Mouse (Mus musculus) heart, adult 2 months (tissue): Measurements from ENCODE around the gene Setmar. TPM values are rescaled to one million over a fixed set of nuclear protein-coding genes. Genes with fewer than 3 reads are reported as not detected.
A peak's percentile ranks its signal among the peaks of the same experiment; 100 is the strongest.

Experiments
- DNase-seq, 2 experiments: peaks; one replicate each; pipeline ENCODE4 v3.0.0; 2021
- H3K27ac ChIP-seq: fragments of 200-600 bp; 2 replicates; pipeline ENCODE4 v1.8.1; 2022
- H3K27me3 ChIP-seq: fragments of 200-500 bp; 2 replicates; pipeline ENCODE4 v1.6.1; 2012; ENCODE audit warnings: mild to moderate bottlenecking, low read length, inconsistent platforms, mixed read lengths; ENCODE audit not compliant: control insufficient read depth, insufficient read depth
- H3K36me3 ChIP-seq: fragments of 200-500 bp; 2 replicates; pipeline ENCODE4 v1.6.1; 2012; ENCODE audit warnings: low read length, inconsistent platforms; ENCODE audit not compliant: control insufficient read depth, insufficient read depth
- H3K4me1 ChIP-seq: fragments of 200-500 bp; 2 replicates; pipeline ENCODE4 v1.6.1; 2011; ENCODE audit warnings: low read length; ENCODE audit not compliant: control insufficient read depth, insufficient read depth
- H3K4me3 ChIP-seq: fragments of 200-600 bp; 2 replicates; pipeline ENCODE4 v1.8.1; 2022
- H3K79me2 ChIP-seq: fragments of 200-500 bp; replicated peaks from 2 replicates; pipeline ENCODE4 v1.6.1; 2012; ENCODE audit warnings: mild to moderate bottlenecking, inconsistent platforms, low read length, moderate library complexity, mixed read lengths; ENCODE audit not compliant: control insufficient read depth, insufficient read depth
- H3K9ac ChIP-seq: fragments of 200-500 bp; 2 replicates; pipeline ENCODE4 v1.6.1; 2012; ENCODE audit warnings: low read depth, mild to moderate bottlenecking, control low read depth, inconsistent platforms, low read length, mixed read lengths
- CTCF ChIP-seq: fragments of 200-600 bp; IDR thresholded peaks from 2 replicates; pipeline ENCODE4 v1.8.1; 2022; ENCODE audit warnings: antibody characterized with exemption, mild to moderate bottlenecking, moderate library complexity
- EP300 ChIP-seq: fragments of 200-500 bp; IDR thresholded peaks from 2 replicates; pipeline ENCODE4 v1.6.1; 2011; ENCODE audit warnings: low read depth, low read length, control low read depth; ENCODE audit not compliant: insufficient read depth
- POLR2A ChIP-seq: fragments of 200-500 bp; IDR thresholded peaks from 2 replicates; pipeline ENCODE4 v1.6.1; 2011; ENCODE audit warnings: mild to moderate bottlenecking, low read depth, low read length, control low read depth; ENCODE audit not compliant: insufficient read depth
- WGBS: fragments of 180-500 bp; shearing (Covaris S2); methylation state at CpG from one replicate; pipeline ENCODE4 v1.1.7; 2018; 5-methylcytosine and 5-hydroxymethylcytosine counted together
- intact Hi-C: fragments of 180-260 bp; cut with DNase I; formaldehyde crosslinking; loops from one replicate; pipeline ENCODE4 v1.15.1; 2025
- polyA plus RNA-seq: library from polyadenylated mRNA; depleted of rRNA; stranded (reverse); fragments of >200 nt; gene quantifications from 2 replicates; pipeline ENCODE4 v1.2.3, GENCODE M21; 2012; rRNA removed
- total RNA-seq, 2 experiments: library from RNA; stranded (reverse); gene quantifications; 2 replicates each; pipeline ENCODE4 v1.2.3; 2021

Gene Setmar
- total and polyA plus RNA-seq, 3 experiments = 1.6 to 3.8 (median 3.2) TPM

- 94% methylated on average over 6 of the region's 6 CpGs for WGBS
- Histone ChIP-seq H3K4me3 (no peak overlapping the region), H3K79me2 (no peaks in the 10 kb centered on the region), H3K27me3 (no peaks in the 10 kb centered on the region), H3K9ac (no peak overlapping the region), H3K36me3 (no peaks in the 10 kb centered on the region), H3K4me1 (no peaks in the 10 kb centered on the region), H3K27ac (no peak overlapping the region)
- no peak for DNase-seq
- intact Hi-C loops = no loop called here
- TF ChIP-seq EP300 = no peak
- TF ChIP-seq POLR2A = no peak
- no peak for TF ChIP-seq CTCF
Observed at GRCm38 (mm10) chr6:108117881-108118280, 53.0 kb downstream of the Setmar start.

GRCm38 (mm10) chr6:108125474-108125873, 60.6 kb downstream of the Setmar start:
- Histone ChIP-seq H3K27ac (no peak overlapping the region), H3K27me3 (no peaks in the 10 kb centered on the region), H3K9ac (no peak overlapping the region), H3K36me3 (no peaks in the 10 kb centered on the region), H3K4me1 (no peaks in the 10 kb centered on the region; the same call in 1 of the 2 replicates), H3K79me2 (no peaks in the 10 kb centered on the region), H3K4me3 (no peak overlapping the region)
- no peak for TF ChIP-seq CTCF
- TF ChIP-seq POLR2A = no peak
- no peak for TF ChIP-seq EP300
- DNase-seq = no peak
- intact Hi-C loops = no loop called here
- 92% methylated on average over 1 of the region's 1 CpGs for WGBS

GRCm38 (mm10) chr6:108126631-108127030, 61.8 kb downstream of the Setmar start:
- TF ChIP-seq CTCF (no peak), EP300 (no peak), POLR2A (no peak)
- peak overlapping the region; percentile 58 for H3K27ac ChIP-seq
- 70% methylated on average over 3 of the region's 3 CpGs for WGBS
- no peaks in the 10 kb centered on the region for H3K27me3 ChIP-seq
- H3K36me3 ChIP-seq = no peaks in the 10 kb centered on the region
- no peak overlapping the region for H3K9ac ChIP-seq
- H3K79me2 ChIP-seq = no peaks in the 10 kb centered on the region
- peak; percentile 32 to 59 for DNase-seq
- intact Hi-C loops = no loop called here
- no peak overlapping the region for H3K4me3 ChIP-seq
- H3K4me1 ChIP-seq = no peaks in the 10 kb centered on the region; the same call in 1 of the 2 replicates

Other genes starting within 250 kb of the Setmar start
- 10 to 100 TPM; 12.1 to 13.5 TPM for gene Sumf1, start 120.5 kb downstream of the Setmar start, total RNA-seq
- gene Sumf1, start 120.5 kb downstream of the Setmar start, polyA plus RNA-seq = 11.0 and 11.8 TPM in 2 replicates
- gene Itpr1, start 148.1 kb downstream of the Setmar start, total RNA-seq = 10 to 100 TPM; 37.9 to 47.6 TPM
- 14.0 and 32.8 TPM in 2 replicates for gene Itpr1, start 148.1 kb downstream of the Setmar start, polyA plus RNA-seq